Comparison of ENCODE assay signal across 10 mouse cellular contexts in the genomic region with DNA sequence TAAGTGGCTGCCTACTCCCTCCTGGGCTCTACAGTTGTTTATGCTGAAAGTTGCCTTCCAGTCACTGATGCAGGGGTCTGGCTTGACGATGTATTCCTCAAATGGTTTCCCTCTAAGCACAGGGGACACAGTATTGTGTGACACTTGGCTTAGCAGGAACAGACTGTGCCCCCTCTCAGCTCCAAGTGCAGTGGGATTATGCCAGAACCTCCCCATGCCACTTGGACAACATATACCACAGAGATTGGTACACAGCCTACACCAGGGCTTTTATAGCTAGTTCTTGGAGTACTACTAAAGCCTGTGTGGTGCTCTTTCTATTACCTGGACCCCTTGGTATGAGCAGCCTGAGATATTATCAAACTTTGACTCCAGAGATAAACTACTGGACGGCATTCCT. TPM values are rescaled to one million over a fixed set of nuclear protein-coding genes. Genes with fewer than 3 reads are reported as not detected.
"Had no signal": no experiment of that assay in that cellular context is flagged by ENCODE, and none has a peak within 500 bp of the region (broad histone marks: within the 10 kb centered on the region; RNA-seq: fewer than 3 reads in every experiment).

No protein-coding gene starts in this region.

RNA-seq across cellular contexts. Expression of a gene that starts 0.9 kb away (rescaled TPM):
- total RNA-seq: neutrophil, adult 5-6 weeks had no signal
- polyA plus RNA-seq: neural tube, embryonic 13.5 days; neural tube, embryonic 14.5 days; neural tube, embryonic 15.5 days; spleen, adult 2 months; stomach, embryonic 14.5 days; testis, adult 2 months; urinary bladder, adult 2 months had no signal

RNA-seq across cellular contexts. Expression of a gene that starts 20.2 kb away (rescaled TPM):
- total RNA-seq: neutrophil, adult 5-6 weeks had no signal
- polyA plus RNA-seq: neural tube, embryonic 13.5 days; neural tube, embryonic 14.5 days; neural tube, embryonic 15.5 days; stomach, embryonic 14.5 days; stomach, embryonic 15.5 days; stomach, embryonic 16.5 days; urinary bladder, adult 2 months had no signal
